Mouse (Mus musculus) heart, postnatal 10 days (tissue): Measurements from ENCODE around the gene Gng7. TPM values are rescaled to one million over a fixed set of nuclear protein-coding genes. Genes with fewer than 3 reads are reported as not detected.
"Not testable (repeated sequence)": the region's sequence is repeated elsewhere in the genome, so short reads cannot be mapped to it uniquely, and the experiment has no call there.

ENCODE experiments used
- DNase-seq, 2 experiments: peaks; one replicate each; pipeline ENCODE4 v3.0.0; 2021
- intact Hi-C: fragments of 180-260 bp; cut with DNase I; formaldehyde crosslinking; loops from one replicate; pipeline ENCODE4 v1.15.1; 2025
- total RNA-seq, 2 experiments: library from RNA; stranded (reverse); gene quantifications; 2 replicates each; pipeline ENCODE4 v1.2.3; 2021

The Gng7 gene
- total RNA-seq, 2 experiments from 2014 or later = 0.67 to 1.1 TPM

- no peak for DNase-seq
- intact Hi-C loops = loop anchor here (5.0 kb wide), 3 partner anchors 176 to 256 kb away; partner anchors contain the start of genes Amh and Ap3d1
These were observed 16.7 kb downstream of the Gng7 start for GRCm38 (mm10) chr10:80998021-80998420.

GRCm38 (mm10) chr10:80997332-80997731, 17.4 kb downstream of the Gng7 start:
- intact Hi-C loops = loop anchor here (5.0 kb wide), 3 partner anchors 175 to 255 kb away; partner anchors contain the start of genes Amh and Ap3d1
- no peak for DNase-seq

GRCm38 (mm10) chr10:80996501-80996900, 18.2 kb downstream of the Gng7 start:
- intact Hi-C loops = loop anchor here (5.0 kb wide), 3 partner anchors 174 to 254 kb away; partner anchors contain the start of genes Amh and Ap3d1
- no peak for DNase-seq

GRCm38 (mm10) chr10:80995091-80995632, 19.6 kb downstream of the Gng7 start:
- intact Hi-C loops = loop anchor here (2.0 to 5.0 kb wide), 5 partner anchors 66 to 253 kb away; partner anchors contain the start of genes Amh and Ap3d1

GRCm38 (mm10) chr10:80994621-80995020, 20.1 kb downstream of the Gng7 start:
- DNase-seq = peak; percentile 64 to 74

More at GRCm38 (mm10) chr10:80995091-80995632, 19.6 kb downstream of the Gng7 start:
- peak; percentile 86 to 91 for DNase-seq

GRCm38 (mm10) chr10:80993276-80993675, 21.5 kb downstream of the Gng7 start:
- intact Hi-C loops = no loop called here
- no peak for DNase-seq

More at GRCm38 (mm10) chr10:80994621-80995020, 20.1 kb downstream of the Gng7 start:
- intact Hi-C loops = loop anchor here (2.0 to 5.0 kb wide), 5 partner anchors 66 to 252 kb away; partner anchors contain the start of genes Amh and Ap3d1

GRCm38 (mm10) chr10:80991945-80992344, 22.8 kb downstream of the Gng7 start:
- no peak for DNase-seq
- intact Hi-C loops = no loop called here

GRCm38 (mm10) chr10:80991007-80991406, 23.7 kb downstream of the Gng7 start:
- intact Hi-C loops = no loop called here

GRCm38 (mm10) chr10:80990406-80990805, 24.3 kb downstream of the Gng7 start:
- no peak for DNase-seq
- intact Hi-C loops = no loop called here

More at GRCm38 (mm10) chr10:80991007-80991406, 23.7 kb downstream of the Gng7 start:
- no peak for DNase-seq

- intact Hi-C loops, DNase-seq: not testable (repeated sequence)
These were observed 24.9 kb downstream of the Gng7 start for GRCm38 (mm10) chr10:80989854-80990253.

GRCm38 (mm10) chr10:80989446-80989845, 25.3 kb downstream of the Gng7 start:
- intact Hi-C loops = no loop called here

GRCm38 (mm10) chr10:80987709-80988441, 26.9 kb downstream of the Gng7 start:
- DNase-seq = peak; percentile 91 to 94
- intact Hi-C loops = loop anchor here (1.0 kb wide), 1 partner anchor 60 kb away; no protein-coding TSS in a partner anchor

More at GRCm38 (mm10) chr10:80989446-80989845, 25.3 kb downstream of the Gng7 start:
- DNase-seq = no peak

- intact Hi-C loops = no loop called here
- DNase-seq = peak; percentile 83 to 84
These were observed 28.0 kb downstream of the Gng7 start for GRCm38 (mm10) chr10:80986754-80987153.

GRCm38 (mm10) chr10:80985970-80986701, 28.6 kb downstream of the Gng7 start:
- no peak for DNase-seq
- intact Hi-C loops = no loop called here

- intact Hi-C loops = no loop called here
- DNase-seq = peak in 1 of 2 experiments; percentile 58
These were observed 29.3 kb downstream of the Gng7 start for GRCm38 (mm10) chr10:80985241-80985969.

- no peak for DNase-seq
- intact Hi-C loops = no loop called here
These were observed 30.5 kb downstream of the Gng7 start for GRCm38 (mm10) chr10:80984223-80984622.

GRCm38 (mm10) chr10:80982381-80982780, 32.4 kb downstream of the Gng7 start:
- intact Hi-C loops = no loop called here
- no peak for DNase-seq

GRCm38 (mm10) chr10:80981564-80982112, 33.1 kb downstream of the Gng7 start:
- intact Hi-C loops = no loop called here
- no peak for DNase-seq

- DNase-seq = no peak
- intact Hi-C loops = no loop called here
These were observed 39.3 kb downstream of the Gng7 start for GRCm38 (mm10) chr10:80975478-80975877.

GRCm38 (mm10) chr10:80973722-80974121, 41.0 kb downstream of the Gng7 start:
- intact Hi-C loops = no loop called here
- peak; percentile 29 to 38 for DNase-seq
